Mouse (Mus musculus) right cerebral cortex, adult 18-20 months (tissue): ENCODE data around the gene Tns1.
"Not testable (repeated sequence)": the region's sequence is repeated elsewhere in the genome, so short reads cannot be mapped to it uniquely, and the experiment has no call there.

Source experiments
- DNase-seq: peaks from one replicate; pipeline ENCODE4 v3.0.0; 2022; ENCODE audit warnings: mixed read lengths

The Tns1 gene

DNA sequence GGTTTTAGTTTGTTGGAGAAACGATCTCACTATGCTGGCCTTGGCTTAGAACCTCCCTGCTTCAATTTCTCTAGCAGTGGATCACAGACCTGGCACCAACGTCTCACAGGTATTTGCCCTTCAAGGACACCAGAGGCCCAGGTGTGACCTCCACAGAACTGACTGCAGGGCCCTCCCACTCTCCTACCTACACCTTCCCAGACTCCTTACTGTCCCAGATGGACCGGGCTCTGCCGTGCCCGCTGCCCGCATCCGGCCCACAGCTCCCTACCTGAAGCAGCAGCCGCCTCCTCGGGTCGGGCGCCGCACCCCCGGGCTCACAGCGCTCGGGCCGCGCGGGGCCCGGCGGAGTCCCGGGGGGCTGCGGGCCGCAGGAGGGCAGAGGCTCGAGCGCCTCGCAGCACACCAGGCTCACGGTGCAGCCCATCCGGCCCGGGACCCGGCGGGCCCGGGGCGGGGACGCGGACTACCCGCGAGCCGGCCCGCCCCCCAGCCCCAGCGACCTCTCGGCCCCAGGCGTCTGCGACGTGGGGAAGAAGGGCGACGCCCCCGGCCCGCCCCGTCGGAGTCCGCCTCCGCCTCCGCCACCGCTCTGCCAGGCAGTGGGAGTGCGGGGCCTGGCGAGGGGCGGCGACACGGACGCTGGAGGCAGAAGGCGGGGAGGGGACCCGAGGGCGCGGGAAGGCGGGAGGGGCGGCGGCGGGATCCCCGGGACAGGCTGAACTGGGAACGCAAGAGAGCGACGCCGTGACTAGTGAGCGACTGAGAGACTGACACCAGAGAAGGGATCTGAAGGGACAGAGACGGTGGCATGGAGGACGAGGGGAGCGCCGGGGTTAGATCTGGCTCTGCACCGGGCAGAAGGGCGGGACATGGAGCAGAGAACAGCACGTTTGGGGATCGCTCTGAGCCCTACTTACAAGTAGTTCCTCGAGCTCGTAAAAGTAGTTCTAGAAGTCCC is at the start of gene Tns1:
Tns1 (minus strand) TSS at position 429 of the 961 bp plus-strand sequence.
- no peak for DNase-seq

DNA sequence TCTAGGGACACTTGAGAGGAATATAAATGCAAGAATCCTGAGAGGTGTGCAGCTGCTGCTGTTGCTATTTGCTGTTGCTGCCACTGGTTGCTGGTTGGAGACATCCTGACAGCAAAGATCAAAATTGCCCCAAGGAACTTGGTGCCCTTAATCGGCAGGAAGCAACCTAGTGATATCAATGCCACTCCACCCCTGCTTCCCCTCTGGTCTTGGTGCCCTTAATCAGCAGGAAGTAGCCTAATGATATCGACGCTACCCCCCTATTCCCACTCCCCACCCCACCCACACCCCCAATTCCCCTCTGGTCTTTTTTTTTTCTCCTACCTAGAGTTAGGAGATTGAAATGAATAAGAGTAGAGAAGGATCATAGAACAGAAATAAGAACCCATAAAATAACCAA is 48.5 kb upstream of the Tns1 start:
- no peak for DNase-seq

DNA sequence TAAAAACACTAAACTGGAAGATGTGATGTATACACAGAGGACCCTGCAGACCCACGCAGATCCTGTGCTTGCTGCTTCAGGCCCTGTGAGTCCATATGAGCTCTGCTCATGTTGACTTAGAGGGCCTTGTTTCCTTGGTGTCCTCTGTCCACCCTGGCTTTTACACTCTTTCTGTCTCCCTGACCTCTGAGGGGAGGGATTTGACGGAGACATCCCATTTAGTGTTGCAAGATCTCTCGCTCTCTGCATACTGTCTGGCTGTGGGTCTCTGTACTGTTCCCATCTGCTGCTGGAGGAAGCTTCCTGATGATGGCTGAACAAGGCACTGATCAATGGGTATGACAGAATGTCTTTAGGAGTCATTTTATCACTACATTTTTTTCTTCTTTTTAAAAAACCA is 45.5 kb upstream of the Tns1 start:
- no peak for DNase-seq

DNA sequence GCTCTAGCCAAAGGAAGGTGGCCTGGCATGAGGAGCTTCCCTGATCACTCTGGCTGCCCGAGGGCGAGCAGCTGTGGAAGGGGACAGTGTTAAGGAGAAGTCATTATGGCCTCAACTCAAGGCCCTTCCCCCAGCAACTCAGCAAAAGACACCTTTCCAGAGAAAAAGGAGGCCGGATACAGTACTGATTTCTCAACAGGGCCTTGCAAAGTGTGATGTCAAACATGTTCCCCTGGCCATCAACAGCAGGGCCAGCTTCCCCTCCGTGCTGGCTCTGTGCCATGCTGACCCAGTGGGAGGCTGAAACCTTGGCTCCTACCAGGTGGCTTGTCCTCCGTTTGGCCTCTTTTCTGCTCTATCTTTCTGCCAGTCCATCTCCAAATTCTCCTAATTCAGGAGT is 42.9 kb upstream of the Tns1 start:
- no peak for DNase-seq

DNA sequence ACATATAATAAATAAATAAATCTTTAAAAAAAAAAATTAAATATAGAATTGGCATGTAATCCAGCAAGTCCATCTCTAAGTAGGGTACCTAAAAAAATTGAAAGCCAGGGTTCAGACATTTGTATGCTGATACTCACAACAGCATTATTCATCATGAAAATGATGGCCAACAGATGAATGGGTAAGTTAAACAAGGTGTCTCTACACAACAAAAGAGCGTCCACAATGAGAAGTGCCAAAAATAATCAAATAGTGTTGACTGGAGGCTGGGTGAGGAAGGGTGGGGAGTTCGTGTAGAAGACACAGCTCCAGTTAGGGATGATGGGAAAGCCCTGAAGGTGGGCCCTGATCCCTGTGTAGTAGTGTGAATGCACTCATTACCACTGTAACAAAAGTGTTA is 35.8 kb upstream of the Tns1 start:
- no peak for DNase-seq

DNA sequence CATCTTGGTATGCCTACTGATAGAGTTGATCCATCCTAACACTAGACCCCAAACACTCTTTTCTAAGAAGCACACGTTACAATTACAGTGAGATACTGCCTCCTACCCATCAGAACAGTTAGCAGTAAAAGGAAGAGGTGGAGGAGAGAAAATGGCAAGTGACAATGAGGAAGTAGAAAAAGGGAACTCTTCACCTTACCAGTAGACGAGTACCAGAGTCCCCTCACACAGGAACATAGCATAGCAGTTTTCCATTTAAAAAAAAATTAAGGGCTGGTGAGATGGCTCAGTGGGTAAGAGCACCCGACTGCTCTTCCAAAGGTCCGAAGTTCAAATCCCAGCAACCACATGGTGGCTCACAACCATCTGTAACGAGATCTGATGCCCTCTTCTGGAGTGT is 35.4 kb upstream of the Tns1 start:
- DNase-seq, result not testable (repeated sequence)

DNA sequence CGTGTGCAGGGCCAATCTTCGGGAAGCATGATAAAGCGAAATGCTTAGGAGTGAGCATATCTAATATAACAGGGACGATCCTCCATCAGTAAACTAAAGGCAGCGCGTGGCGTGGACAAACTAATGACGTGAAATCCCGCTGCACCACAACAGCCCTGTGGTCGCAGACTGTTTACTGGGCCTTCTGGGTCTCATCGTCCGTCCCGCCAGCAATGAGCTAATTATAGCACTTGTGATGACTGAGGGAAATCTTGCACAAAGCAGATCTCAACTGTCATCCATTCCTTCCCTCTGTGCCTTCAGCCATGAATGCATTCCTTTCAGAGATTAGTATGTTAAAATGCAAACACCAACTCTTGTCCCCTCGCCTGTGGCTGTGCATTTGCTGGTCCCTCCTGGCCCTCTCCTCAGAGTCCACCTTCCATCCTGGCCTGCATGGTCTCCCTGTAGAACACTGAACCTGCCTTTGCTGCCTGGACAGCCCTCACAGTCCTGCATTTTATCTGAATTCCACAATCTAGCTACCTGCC is 32.2 kb upstream of the Tns1 start:
- no peak for DNase-seq

DNA sequence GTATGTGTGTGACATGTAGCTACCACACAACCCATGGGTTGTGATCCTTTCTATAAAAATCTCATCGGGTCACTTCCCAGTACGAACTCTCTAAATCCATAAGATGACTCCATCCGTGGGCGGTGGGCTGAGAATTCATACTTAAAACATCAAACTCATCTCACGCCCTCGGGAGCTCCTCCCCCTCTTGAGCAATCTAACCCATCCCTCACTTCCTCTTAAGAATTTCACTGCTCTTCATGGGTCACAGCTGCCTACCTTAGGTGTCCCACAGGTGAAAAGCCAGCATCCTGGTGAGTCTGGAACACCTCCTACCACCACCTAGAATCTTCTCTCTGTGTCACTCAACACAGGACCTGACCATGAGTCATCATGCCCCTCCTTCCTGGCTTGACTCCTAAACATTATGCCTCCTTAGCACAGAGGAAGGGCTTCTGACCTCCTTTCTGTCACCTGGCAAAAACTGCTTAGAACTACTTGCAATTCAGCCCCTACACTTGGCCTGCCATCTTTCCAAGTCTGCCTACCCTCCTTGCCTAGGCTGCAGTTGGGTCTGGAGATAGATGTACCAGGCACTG is 31.3 kb upstream of the Tns1 start:
- DNase-seq, result no peak

DNA sequence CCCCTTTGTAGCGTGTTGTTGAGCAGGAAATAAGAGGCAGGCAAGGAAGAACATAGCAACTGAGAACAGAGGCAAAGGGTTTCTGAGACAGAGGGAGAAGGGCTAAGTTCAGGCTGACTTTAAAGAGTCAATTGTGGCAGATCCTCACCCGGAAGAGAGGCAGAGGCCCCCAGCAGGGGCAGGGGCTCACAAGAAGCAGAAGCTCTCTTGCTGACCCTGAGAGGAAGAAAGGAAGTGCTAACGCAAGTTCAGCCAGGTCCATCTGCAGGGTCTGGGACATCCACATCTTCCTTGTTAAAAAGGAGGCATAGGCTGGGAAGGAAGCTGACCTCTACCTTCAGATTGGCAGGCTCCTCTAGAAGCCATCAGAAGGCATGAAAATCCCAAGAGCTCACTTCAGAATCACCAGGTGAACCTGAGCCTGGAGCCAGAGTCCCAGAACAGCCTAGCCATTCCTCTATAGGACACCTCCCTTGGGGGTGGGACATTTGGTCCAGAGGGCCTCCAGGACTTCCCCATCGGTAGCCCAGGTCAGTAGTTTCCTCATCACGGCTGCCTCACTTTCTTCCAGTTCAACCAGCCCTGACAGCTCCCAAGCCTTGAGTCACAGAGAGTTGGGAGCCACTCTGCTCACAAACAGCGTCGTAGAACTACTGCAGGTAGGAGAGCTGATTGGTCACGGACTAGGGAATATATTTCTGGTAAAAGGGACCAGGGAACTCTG is 29.4 kb upstream of the Tns1 start, which contains the start of gene Cxcr2:
Cxcr2 (plus strand) TSS at position 529 of the 724 bp plus-strand sequence.
- no peak for DNase-seq

DNA sequence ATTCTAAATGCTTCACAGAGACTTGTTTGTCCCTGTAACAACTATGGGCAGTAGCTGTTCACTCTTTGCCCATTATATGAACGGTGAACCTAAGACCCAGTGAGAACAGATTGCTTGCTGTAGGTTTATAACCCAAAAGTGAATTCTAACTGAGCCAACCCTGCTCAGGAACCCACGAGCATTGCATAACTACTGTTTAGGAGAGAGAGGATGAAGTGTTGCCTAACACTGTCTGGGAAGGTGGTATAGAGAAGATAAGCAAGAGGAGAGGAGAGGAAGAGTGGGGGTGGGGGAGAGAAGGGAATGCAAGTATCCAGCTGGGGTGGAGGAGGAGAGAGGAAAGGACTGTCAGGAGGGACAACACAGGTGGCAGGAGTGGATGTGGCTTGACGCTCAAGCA is 26.8 kb upstream of the Tns1 start:
- no peak for DNase-seq

DNA sequence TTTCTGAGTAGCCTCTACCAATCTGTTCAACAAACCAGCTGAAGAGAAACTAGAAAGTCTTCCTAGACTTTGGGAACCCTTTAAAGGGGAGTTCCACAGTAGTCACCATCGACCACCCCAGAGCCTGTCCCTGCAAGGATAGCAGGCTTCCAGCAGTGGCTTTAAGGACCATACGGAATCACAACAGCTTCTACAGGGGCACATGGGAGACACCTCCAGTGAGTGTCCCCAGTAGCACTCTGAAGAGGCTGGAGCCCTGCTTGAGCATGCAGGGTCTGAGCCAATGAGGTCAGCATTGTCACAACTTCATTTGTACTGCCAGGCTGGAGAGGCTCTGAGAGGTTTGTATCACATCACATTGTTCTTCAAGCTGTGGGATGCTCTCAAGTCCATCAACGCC is 25.9 kb upstream of the Tns1 start:
- no peak for DNase-seq

DNA sequence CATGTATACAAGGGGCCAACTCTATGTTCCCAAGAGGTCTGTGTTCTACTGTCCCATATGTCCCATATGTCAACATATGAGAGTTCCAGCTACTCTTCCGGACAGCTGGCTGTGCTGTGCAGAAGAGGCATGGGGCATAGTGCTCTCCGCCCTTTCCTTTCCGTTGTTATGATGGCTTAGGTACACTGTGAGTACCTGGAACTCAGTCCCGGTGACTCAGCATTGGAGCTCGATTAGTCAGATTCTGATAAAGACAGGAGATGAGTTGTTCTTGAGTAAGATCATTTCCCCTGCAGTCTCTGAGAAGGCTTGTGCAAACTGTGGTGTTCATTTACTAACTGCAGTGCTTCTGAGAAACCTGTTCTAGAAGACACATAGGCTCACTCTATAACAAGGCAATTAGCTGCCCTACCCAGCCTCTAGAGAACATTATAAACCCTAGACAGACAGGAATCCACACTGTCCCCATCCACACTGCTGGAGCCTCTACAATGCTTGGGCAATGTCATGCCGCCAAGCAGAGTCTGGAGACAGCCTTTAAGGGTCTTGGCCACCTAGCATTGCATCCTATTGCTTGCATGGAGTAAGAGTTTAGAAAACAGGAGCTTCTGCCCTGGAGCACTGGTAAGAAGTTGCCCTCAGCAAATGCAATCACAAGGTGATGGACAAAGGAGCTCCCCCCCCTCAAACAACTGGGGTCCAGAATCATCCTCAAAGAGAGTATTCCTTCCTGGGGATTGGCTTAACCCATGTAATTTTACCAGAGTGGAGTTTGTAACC is 25.0 kb upstream of the Tns1 start:
- DNase-seq, result no peak

DNA sequence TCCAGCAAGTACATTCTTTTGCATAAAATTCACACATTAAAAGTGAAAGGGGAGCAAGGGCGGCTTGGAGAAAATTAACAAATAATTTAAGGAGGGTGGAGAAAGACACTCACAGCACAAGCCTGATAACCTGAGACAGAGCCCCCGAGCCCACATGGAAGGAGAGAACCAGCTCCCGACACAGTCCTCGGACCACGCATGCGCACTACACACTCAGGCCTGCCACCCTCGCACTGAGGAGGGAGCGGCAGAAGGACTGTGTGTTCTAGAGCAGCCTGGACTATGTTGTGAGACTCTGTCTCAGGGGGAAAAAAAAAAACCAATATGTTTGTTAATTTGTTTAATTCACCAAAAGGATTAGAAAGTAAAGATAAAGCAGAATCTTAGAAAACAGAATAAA is 17.5 kb upstream of the Tns1 start:
- DNase-seq, result no peak

DNA sequence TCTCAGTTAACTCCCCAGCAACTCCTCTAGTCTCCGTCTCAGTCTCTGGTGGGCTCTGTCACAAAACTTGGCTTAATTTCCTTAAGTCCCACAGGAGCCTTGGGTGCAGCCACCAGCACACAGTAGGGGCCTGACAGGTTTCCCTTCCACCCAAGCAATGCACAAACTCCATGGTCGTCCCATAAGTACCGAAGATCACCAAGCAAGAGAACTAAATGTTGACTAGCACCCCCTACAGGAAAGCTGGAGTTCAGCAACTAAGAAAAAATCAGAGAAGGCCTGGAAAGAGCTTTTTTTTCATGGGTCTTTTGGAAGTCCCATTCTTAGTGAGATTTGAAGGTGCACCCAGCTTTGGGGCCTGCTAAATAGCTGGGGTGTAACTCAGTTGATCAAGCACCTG is 15.2 kb upstream of the Tns1 start:
- no peak for DNase-seq

DNA sequence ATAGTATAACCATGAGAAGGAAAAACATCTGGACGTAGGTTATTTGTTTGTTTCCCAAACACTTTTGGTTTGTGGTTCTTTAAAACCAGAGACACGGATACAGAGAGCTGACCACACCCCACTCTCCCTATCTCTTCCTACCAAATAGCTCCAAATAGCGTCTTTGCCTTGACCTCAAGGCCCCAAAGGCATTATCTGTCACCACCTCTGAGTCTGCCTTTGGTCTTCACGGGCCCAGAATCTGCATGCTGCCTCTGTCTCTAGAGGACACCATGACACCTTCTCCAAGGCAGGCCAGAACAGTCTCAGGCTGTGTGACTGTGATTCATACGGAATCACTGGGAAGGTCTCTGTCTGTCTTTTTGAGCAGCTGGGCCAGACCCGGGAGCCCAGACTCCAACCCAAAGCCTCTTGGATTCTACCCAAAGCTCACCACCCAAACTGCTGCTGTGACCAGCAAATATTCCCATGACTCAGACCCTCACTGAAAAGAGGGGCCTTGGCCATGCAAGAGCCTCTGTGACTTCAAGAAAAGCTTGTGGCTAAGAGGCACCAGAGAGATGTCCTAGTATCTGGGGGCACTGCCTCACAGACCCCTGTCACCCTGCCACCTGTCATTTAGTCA is 11.2 kb upstream of the Tns1 start:
- no peak for DNase-seq

DNA sequence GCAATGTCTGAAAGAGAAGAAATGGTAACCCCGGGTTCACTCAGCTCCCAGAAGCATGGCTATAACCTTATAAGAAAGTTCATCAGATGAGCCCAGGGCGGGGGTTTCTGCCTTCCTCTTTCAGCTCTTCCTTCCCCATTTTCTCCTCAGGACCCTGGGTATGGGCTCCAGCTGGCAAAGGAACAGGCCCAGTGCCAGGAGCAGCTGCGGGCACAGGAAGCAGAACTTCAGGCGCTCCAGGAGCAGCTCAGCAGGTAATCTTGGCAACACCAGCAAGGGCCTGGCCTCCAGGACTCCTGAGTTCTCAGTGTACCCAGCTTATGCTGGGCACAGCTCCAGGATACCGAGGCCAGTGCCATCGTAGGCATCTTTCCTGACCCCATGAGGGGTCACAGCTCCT is 9.7 kb upstream of the Tns1 start:
- no peak for DNase-seq

DNA sequence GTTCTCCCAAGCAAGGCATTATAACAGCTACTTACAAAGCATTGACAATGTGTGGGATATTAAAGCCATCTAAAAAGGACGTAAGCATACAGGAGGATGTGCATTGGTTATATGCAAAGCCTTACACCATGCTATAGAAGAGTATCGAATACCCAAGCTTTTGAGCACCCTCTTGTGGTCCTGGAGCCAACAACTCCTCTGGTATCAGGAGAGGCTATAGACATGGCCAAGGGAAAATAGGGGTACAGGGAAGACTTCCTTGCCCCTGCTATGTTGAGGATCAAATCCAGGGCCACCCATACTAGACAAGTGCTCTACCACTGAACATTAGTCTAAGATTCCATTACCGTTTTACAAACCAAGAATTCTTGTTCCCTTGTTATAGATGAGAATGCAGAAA is 7.8 kb upstream of the Tns1 start:
- no peak for DNase-seq

DNA sequence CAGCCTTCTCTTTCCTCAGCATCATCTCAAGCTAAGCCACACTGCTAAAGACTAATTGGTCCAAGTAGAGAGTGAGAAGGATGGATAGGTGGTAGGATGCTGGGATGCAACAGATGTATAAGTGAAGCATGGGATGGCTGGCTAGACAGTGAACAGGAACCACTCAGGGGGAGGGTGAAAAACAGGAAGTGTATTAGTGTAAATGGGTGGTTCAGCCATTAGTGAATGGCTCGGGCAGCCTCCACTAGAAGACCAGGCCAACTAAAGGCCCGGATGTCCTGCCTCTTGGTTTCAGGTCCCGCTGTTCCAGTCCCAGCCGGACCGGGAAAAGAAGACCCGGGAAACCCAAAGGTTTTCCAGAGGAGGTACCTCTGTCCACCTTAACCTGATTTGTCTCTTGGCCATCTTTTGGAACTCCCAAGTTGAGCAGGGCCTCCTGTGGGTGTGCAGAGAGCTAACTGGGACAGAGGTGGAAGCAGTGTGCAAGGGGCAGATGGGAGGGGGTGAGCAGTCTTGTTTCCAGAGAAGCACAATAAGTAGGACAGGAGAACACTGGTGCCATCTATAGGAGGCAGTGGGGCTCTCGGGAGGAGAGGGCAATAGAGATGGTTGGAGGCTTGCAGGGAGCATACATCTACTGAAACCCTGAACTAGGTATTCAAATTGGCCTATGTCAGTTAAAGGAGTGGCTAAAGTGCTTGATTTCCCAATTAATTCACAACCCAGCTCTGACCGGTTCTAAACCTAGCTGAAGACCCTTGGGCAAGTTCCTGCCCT is 6.8 kb upstream of the Tns1 start:
- DNase-seq, result no peak

DNA sequence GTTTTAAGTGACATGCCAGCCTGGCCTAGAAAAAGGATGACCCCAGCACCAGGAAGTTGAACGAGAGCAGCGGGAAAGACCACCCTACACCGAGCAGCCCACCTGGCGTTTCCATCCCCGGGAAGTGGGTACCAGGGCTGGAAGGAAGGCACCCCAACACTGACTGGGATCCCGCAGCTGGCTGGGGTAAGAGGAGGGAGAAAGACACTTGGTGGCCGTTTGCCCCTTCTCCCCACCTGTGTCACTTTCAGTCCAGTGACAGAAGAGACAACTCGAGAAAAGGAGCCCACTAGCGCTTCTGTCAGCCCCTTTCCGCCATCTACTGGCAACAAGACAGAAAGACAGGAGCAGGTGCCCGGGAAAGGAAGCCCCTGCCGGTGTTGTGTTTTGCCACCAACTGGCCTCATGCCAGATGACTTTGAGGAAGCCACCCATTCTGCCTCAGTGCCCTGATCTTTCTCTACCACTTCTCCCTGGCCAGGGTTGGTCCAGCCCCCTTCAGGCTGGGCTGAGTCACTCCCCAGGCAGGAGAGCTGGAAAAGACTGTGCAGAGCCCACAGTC is 823 bp upstream of the Tns1 start, which contains the start of gene Rufy4:
Rufy4 (plus strand) TSS at position 551 of the 562 bp plus-strand sequence.
- peak; percentile 63 for DNase-seq

DNA sequence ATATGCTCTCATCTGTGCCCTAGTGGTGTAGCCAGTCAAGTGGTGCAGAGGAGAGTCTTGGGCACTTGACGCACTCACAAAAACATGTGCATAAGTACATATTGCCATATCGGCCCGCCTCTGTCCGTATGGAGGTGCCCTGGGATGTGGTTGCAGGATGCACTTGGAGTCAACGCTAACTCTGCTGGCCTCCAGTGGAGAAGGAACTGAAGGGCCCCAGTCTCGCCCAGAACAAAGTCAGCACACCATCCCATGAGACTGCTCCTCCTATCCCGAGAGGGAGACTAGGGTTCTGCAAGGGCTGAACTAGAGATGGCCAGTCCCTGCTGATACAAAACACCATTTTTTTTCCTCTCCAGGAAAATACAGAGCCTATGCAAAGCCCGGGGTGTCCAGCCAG is 1.0 kb downstream of the Tns1 start:
- DNase-seq, result no peak
